Mouse (Mus musculus): Measurements from ENCODE around the gene Spata6. TPM values are rescaled to one million over a fixed set of nuclear protein-coding genes. Genes with fewer than 3 reads are reported as not detected.

The Spata6 gene
- polyA plus RNA-seq, 1 experiment: 8.9 TPM

DNA sequence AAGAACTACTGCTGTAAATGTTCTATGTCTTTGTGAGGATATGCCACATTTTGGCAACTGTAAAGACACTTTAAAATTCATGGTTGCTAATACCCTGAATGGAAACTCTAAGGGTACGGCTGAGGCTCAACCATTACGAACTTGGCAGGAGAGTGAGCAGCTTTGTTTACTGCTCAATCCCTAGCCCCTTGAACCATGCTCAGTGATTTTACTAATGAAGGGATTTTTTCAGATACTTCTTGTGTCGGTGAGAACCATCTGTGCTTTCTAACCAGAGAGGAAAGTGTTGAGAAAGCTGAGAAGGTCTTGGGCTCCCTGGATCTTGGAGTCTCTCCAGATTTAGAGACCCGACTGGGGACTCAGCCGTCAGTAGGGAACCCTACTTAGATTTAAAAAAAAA lies 35.9 kb upstream of the Spata6 start:
- Histone ChIP-seq H3K27me3 (ENCODE audit: control insufficient read depth, insufficient read depth, low read length) (no peaks in the 10 kb centered on the region), H3K4me3 (ENCODE audit: extremely low read depth, insufficient read depth, insufficient read length) (no peak overlapping the region), H3K27ac (ENCODE audit: insufficient read depth, low read length) (no peak overlapping the region), H3K36me3 (ENCODE audit: control insufficient read depth, insufficient read depth, low read length) (no peaks in the 10 kb centered on the region), H3K4me1 (ENCODE audit: control insufficient read depth, insufficient read depth, insufficient read length) (no peaks in the 10 kb centered on the region)
- DNase-seq (ENCODE audit: low read depth in 1 of 2, low spot score in 2 of 2): no peak
- WGBS: 83% methylated on average over 5 of the region's 5 CpGs
- TF ChIP-seq POLR2A (IDR thresholded peaks at IDR 0.05; ENCODE audit: low read depth, low read length) (no peak), CTCF (IDR thresholded peaks at IDR 0.05; ENCODE audit: extremely low read depth, insufficient read depth, insufficient read length, insufficient replicate concordance) (no peak)

DNA sequence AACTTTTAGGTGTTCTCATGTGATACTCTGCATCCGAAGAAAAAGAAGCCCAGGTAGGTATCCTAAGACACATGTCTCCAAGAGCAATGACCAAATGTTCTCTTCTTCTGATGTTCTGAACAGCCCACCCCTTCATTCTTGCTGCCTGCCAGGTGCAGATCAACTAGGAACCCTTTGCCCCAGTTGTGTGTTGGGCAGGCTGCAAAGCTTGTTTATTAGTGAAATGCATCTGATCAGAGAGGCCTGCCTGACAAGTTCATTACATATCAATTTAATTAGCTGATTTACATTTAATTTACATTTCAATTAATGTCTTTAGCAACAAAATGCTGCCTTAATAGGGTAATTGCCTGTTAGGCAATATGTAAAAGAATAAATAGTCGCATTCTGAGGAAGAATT lies 33.8 kb upstream of the Spata6 start:
- WGBS: 86% methylated on average over 2 of the region's 2 CpGs
- no peaks in the 10 kb centered on the region for H3K36me3 ChIP-seq (ENCODE audit: control insufficient read depth, insufficient read depth, low read length)
- H3K27ac ChIP-seq (ENCODE audit: insufficient read depth, low read length): no peak overlapping the region
- TF ChIP-seq POLR2A (IDR thresholded peaks at IDR 0.05; ENCODE audit: low read depth, low read length): no peak
- TF ChIP-seq CTCF (IDR thresholded peaks at IDR 0.05; ENCODE audit: extremely low read depth, insufficient read depth, insufficient read length, insufficient replicate concordance): no peak
- H3K27me3 ChIP-seq (ENCODE audit: control insufficient read depth, insufficient read depth, low read length): no peaks in the 10 kb centered on the region
- no peak overlapping the region for H3K4me3 ChIP-seq (ENCODE audit: extremely low read depth, insufficient read depth, insufficient read length)
- DNase-seq (ENCODE audit: low read depth in 1 of 2, low spot score in 2 of 2): no peak
- H3K4me1 ChIP-seq (ENCODE audit: control insufficient read depth, insufficient read depth, insufficient read length): no peaks in the 10 kb centered on the region

DNA sequence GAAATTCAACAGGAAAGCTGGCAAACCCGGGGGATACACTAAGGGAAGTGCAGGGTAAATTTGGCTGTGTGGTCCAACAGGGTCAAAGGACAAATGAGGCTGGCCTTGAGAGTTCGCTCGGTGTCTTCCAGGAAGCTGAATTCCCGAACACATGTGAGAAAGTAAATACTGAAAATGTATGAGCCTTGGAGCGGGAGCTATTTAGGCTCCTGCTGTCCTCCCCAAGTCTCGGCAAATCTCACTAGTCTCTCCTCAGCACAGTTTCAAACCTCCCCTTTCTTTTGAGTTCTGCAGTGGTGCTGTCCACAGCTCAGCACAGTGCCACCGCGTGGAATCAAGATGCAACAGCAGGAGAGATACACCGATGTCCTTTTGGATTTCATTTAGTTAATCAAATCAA lies 32.8 kb upstream of the Spata6 start:
- Histone ChIP-seq H3K27ac (ENCODE audit: insufficient read depth, low read length) (no peak overlapping the region), H3K27me3 (ENCODE audit: control insufficient read depth, insufficient read depth, low read length) (no peaks in the 10 kb centered on the region), H3K4me1 (ENCODE audit: control insufficient read depth, insufficient read depth, insufficient read length) (no peaks in the 10 kb centered on the region), H3K4me3 (ENCODE audit: extremely low read depth, insufficient read depth, insufficient read length) (no peak overlapping the region), H3K36me3 (ENCODE audit: control insufficient read depth, insufficient read depth, low read length) (no peaks in the 10 kb centered on the region)
- TF ChIP-seq POLR2A (IDR thresholded peaks at IDR 0.05; ENCODE audit: low read depth, low read length) (no peak), CTCF (IDR thresholded peaks at IDR 0.05; ENCODE audit: extremely low read depth, insufficient read depth, insufficient read length, insufficient replicate concordance) (peak; percentile 78; the same call in 1 of the 2 replicates)
- peak; percentile 18 to 29 for DNase-seq (ENCODE audit: low read depth in 1 of 2, low spot score in 2 of 2)
- 14% methylated on average over 9 of the region's 9 CpGs for WGBS

DNA sequence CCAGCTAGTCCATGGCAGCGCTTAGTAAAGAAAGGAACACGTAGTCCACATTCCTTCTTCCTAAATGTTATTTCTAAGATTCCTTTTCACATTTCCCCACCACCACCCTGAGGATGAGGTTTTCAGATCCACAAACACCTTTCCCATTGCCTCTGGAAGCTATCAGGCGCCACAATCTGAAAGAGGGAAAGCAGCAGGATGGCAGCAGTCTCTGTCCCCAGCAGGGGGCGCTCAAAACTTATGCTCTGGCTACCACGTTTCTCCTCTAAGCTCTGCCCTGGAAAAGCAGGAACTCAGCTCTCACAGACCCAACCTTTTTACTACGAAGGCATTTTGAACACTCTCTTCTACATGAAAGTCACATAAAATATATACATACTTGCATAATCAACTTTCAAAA lies 32.2 kb upstream of the Spata6 start:
- WGBS: 13% methylated on average over 6 of the region's 6 CpGs
- no peaks in the 10 kb centered on the region for H3K36me3 ChIP-seq (ENCODE audit: control insufficient read depth, insufficient read depth, low read length)
- no peaks in the 10 kb centered on the region for H3K4me1 ChIP-seq (ENCODE audit: control insufficient read depth, insufficient read depth, insufficient read length)
- no peaks in the 10 kb centered on the region for H3K27me3 ChIP-seq (ENCODE audit: control insufficient read depth, insufficient read depth, low read length)
- H3K4me3 ChIP-seq (ENCODE audit: extremely low read depth, insufficient read depth, insufficient read length): no peak overlapping the region; the same call in 1 of the 2 replicates
- TF ChIP-seq CTCF (IDR thresholded peaks at IDR 0.05; ENCODE audit: extremely low read depth, insufficient read depth, insufficient read length, insufficient replicate concordance): peak; percentile 87; the same call in 1 of the 2 replicates
- no peak for TF ChIP-seq POLR2A (IDR thresholded peaks at IDR 0.05; ENCODE audit: low read depth, low read length)
- DNase-seq (ENCODE audit: low read depth in 1 of 2, low spot score in 2 of 2): peak; percentile 34 to 65
- H3K27ac ChIP-seq (ENCODE audit: insufficient read depth, low read length): no peak overlapping the region

DNA sequence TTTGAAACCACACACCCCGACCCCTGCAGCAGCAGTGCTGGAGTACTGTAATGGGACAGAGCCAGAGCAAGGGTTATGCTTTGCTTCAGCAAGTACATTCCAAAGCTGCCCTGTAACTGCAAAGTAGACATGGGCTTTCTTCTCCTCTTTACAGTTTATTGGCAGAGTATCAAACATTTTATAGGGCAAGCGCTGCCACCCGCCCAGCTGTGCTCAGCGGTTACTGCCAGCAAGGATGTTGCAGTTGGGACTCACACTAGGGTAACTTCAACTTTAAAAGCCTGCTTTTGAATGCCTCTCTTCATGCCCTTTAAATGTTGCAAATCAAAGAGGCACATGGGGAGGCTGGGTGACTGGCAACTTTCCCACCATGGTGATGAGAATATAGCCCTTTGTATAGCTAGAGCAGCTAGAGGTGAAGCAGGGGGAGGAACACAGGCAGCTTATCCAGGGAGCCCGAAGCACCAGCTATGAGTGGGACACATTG lies 28.7 kb upstream of the Spata6 start:
- Histone ChIP-seq H3K4me3 (ENCODE audit: extremely low read depth, insufficient read depth, insufficient read length) (no peak overlapping the region), H3K27ac (ENCODE audit: insufficient read depth, low read length) (no peak overlapping the region), H3K36me3 (ENCODE audit: control insufficient read depth, insufficient read depth, low read length) (no peaks in the 10 kb centered on the region), H3K4me1 (ENCODE audit: control insufficient read depth, insufficient read depth, insufficient read length) (no peaks in the 10 kb centered on the region), H3K27me3 (ENCODE audit: control insufficient read depth, insufficient read depth, low read length) (no peaks in the 10 kb centered on the region)
- 78% methylated on average over 5 of the region's 5 CpGs for WGBS
- TF ChIP-seq CTCF (IDR thresholded peaks at IDR 0.05; ENCODE audit: extremely low read depth, insufficient read depth, insufficient read length, insufficient replicate concordance) (no peak), POLR2A (IDR thresholded peaks at IDR 0.05; ENCODE audit: low read depth, low read length) (no peak)
- no peak for DNase-seq (ENCODE audit: low read depth in 1 of 2, low spot score in 2 of 2)

DNA sequence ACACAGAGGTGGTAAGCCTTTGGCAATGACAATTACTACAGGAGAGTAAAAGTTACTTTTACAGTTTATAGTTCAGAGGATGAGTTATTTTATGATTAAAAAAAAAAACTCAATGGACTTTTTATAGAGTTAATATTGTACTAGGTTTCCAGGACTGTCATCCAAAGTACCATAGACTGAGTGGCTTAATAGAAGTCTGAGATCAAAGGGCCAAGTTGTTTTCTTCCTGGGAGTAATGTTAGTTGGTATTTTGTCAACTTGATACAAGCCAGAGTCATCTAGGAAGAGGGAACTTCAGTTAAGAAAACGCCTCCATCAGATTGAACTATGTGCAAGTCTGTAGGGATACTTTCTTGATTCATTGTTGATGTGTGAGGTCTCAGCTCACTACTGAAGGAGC lies 18.4 kb upstream of the Spata6 start:
- 83% methylated on average over 1 of the region's 1 CpGs for WGBS
- Histone ChIP-seq H3K4me1 (ENCODE audit: control insufficient read depth, insufficient read depth, insufficient read length) (no peaks in the 10 kb centered on the region), H3K27me3 (ENCODE audit: control insufficient read depth, insufficient read depth, low read length) (no peaks in the 10 kb centered on the region), H3K36me3 (ENCODE audit: control insufficient read depth, insufficient read depth, low read length) (no peaks in the 10 kb centered on the region), H3K4me3 (ENCODE audit: extremely low read depth, insufficient read depth, insufficient read length) (no peak overlapping the region), H3K27ac (ENCODE audit: insufficient read depth, low read length) (no peak overlapping the region)
- DNase-seq (ENCODE audit: low read depth in 1 of 2, low spot score in 2 of 2): no peak
- no peak for TF ChIP-seq CTCF (IDR thresholded peaks at IDR 0.05; ENCODE audit: extremely low read depth, insufficient read depth, insufficient read length, insufficient replicate concordance)
- TF ChIP-seq POLR2A (IDR thresholded peaks at IDR 0.05; ENCODE audit: low read depth, low read length): no peak

DNA sequence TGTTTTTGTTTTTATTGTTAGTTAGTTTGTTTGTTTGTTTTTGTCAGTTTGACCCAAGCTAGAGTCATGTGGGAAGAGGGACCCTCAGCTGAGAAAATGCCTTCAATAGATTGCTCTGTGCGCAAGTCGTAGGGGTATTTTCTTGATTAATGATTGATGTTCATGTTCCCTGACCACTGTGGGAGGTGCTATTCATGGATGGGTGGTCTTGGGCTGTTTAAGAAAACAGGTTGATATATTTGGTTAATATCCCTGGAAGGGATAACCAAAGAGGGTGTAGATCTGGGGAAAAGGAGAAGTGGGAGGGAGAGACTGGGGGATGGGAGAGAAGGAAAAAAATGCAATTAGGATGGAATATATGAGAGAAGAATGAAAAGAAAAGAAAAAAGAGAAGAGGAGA lies 15.7 kb upstream of the Spata6 start:
- 94% methylated on average over 2 of the region's 2 CpGs for WGBS

More for the DNA sequence above, 15.7 kb upstream of the Spata6 start:
- no peak overlapping the region for H3K4me3 ChIP-seq (ENCODE audit: extremely low read depth, insufficient read depth, insufficient read length)
- no peak for DNase-seq (ENCODE audit: low read depth in 1 of 2, low spot score in 2 of 2)
- H3K27me3 ChIP-seq (ENCODE audit: control insufficient read depth, insufficient read depth, low read length): no peaks in the 10 kb centered on the region
- H3K36me3 ChIP-seq (ENCODE audit: control insufficient read depth, insufficient read depth, low read length): no peaks in the 10 kb centered on the region
- no peak overlapping the region for H3K27ac ChIP-seq (ENCODE audit: insufficient read depth, low read length)
- TF ChIP-seq POLR2A (IDR thresholded peaks at IDR 0.05; ENCODE audit: low read depth, low read length) (no peak), CTCF (IDR thresholded peaks at IDR 0.05; ENCODE audit: extremely low read depth, insufficient read depth, insufficient read length, insufficient replicate concordance) (no peak)
- no peaks in the 10 kb centered on the region for H3K4me1 ChIP-seq (ENCODE audit: control insufficient read depth, insufficient read depth, insufficient read length)
